Mouse (Mus musculus): ENCODE results near the gene Lyst.

Gene Lyst

GRCm38 (mm10) chr13:13784420-13784936 is 194.3 kb downstream of the Lyst start:
- peak; percentile 12 to 16 for DNase-seq

GRCm38 (mm10) chr13:13784981-13785783 is 195.0 kb downstream of the Lyst start:
- DNase-seq, result peak; percentile 28 to 32

- no peak for DNase-seq
These were observed 196.8 kb downstream of the Lyst start for GRCm38 (mm10) chr13:13786971-13787370.

GRCm38 (mm10) chr13:13788070-13788469 is 197.9 kb downstream of the Lyst start:
- no peak for DNase-seq

GRCm38 (mm10) chr13:13791981-13792380 is 201.8 kb downstream of the Lyst start:
- DNase-seq, result no peak

- DNase-seq, result no peak
These were observed 205.1 kb downstream of the Lyst start for GRCm38 (mm10) chr13:13795166-13795832.

GRCm38 (mm10) chr13:13796082-13796481 is 205.9 kb downstream of the Lyst start:
- DNase-seq, result no peak

GRCm38 (mm10) chr13:13797816-13798215 is 207.6 kb downstream of the Lyst start:
- DNase-seq, result peak; percentile 22 to 49

GRCm38 (mm10) chr13:13798775-13799174 is 208.6 kb downstream of the Lyst start:
- no peak for DNase-seq

- peak; percentile 39 to 51 for DNase-seq
These were observed 218.3 kb downstream of the Lyst start for GRCm38 (mm10) chr13:13808337-13809132.

GRCm38 (mm10) chr13:13810885-13811284 is 220.7 kb downstream of the Lyst start:
- DNase-seq, result no peak

GRCm38 (mm10) chr13:13818696-13819095 is 228.5 kb downstream of the Lyst start:
- no peak for DNase-seq

- no peak for DNase-seq
These were observed 230.3 kb downstream of the Lyst start for GRCm38 (mm10) chr13:13820234-13821123.

- DNase-seq, result no peak
These were observed 234.7 kb downstream of the Lyst start for GRCm38 (mm10) chr13:13824946-13825345.

GRCm38 (mm10) chr13:13826533-13826932 is 236.3 kb downstream of the Lyst start:
- DNase-seq, result peak; percentile 19 to 34

GRCm38 (mm10) chr13:13828125-13828524 is 237.9 kb downstream of the Lyst start:
- DNase-seq, result no peak

All from cerebellum, postnatal 14 days (tissue).